Mouse (Mus musculus) small intestine, adult 2 months (tissue): ENCODE data around the gene Hormad2.

Experiments used
- CTCF ChIP-seq: fragments of 200-500 bp; IDR thresholded peaks from 2 replicates; pipeline ENCODE4 v1.5.1; 2012; ENCODE audit warnings: low read depth, mild to moderate bottlenecking, control low read depth, inconsistent platforms, low read length, moderate library complexity, mixed read lengths; ENCODE audit not compliant: insufficient replicate concordance, insufficient read length; ENCODE audit errors: extremely low read depth
- POLR2A ChIP-seq: fragments of 200-500 bp; IDR thresholded peaks from 2 replicates; pipeline ENCODE4 v1.6.1; 2012; ENCODE audit warnings: low read depth, mild to moderate bottlenecking, control low read depth, inconsistent platforms, low read length, moderate library complexity

GRCm38 (mm10) chr11:4442280-4442679 is 1.4 kb upstream of the Hormad2 start:
- TF ChIP-seq CTCF (no peak), POLR2A (no peak)
